Mouse (Mus musculus) small intestine, adult 2 months (tissue): ENCODE measurements around the gene Lars2. TPM values are rescaled to one million over a fixed set of nuclear protein-coding genes. Genes with fewer than 3 reads are reported as not detected.

ENCODE experiments used
- H3K27ac ChIP-seq: fragments of 200-500 bp; 2 replicates; pipeline ENCODE4 v1.5.1; 2012; ENCODE audit warnings: low read depth, low read length, control low read depth, inconsistent platforms; ENCODE audit not compliant: insufficient read depth
- H3K27me3 ChIP-seq: fragments of 200-500 bp; 2 replicates; pipeline ENCODE4 v1.6.1; 2012; ENCODE audit warnings: mild to moderate bottlenecking, moderate library complexity, low read length, inconsistent platforms; ENCODE audit not compliant: control insufficient read depth, insufficient read depth
- H3K36me3 ChIP-seq: fragments of 200-500 bp; 2 replicates; pipeline ENCODE4 v1.6.1; 2012; ENCODE audit warnings: mild to moderate bottlenecking, low read length, control low read depth, inconsistent platforms; ENCODE audit not compliant: control insufficient read depth, insufficient read depth
- H3K4me1 ChIP-seq: fragments of 200-500 bp; 2 replicates; pipeline ENCODE4 v1.6.1; 2012; ENCODE audit warnings: low read length, inconsistent platforms, mixed read lengths; ENCODE audit not compliant: control insufficient read depth, insufficient read depth, insufficient read length
- H3K4me3 ChIP-seq: fragments of 200-500 bp; 2 replicates; pipeline ENCODE4 v1.5.1; 2012; ENCODE audit warnings: low read depth, mild to moderate bottlenecking, control low read depth, inconsistent platforms, low read length, moderate library complexity
- CTCF ChIP-seq: fragments of 200-500 bp; IDR thresholded peaks from 2 replicates; pipeline ENCODE4 v1.5.1; 2012; ENCODE audit warnings: low read depth, mild to moderate bottlenecking, control low read depth, inconsistent platforms, low read length, moderate library complexity, mixed read lengths; ENCODE audit not compliant: insufficient replicate concordance, insufficient read length; ENCODE audit errors: extremely low read depth
- POLR2A ChIP-seq: fragments of 200-500 bp; IDR thresholded peaks from 2 replicates; pipeline ENCODE4 v1.6.1; 2012; ENCODE audit warnings: low read depth, mild to moderate bottlenecking, control low read depth, inconsistent platforms, low read length, moderate library complexity
- WGBS: fragments of 180-500 bp; shearing (Covaris S2); methylation state at CpG from one replicate; pipeline ENCODE4 v1.1.7; 2018; 5-methylcytosine and 5-hydroxymethylcytosine counted together
- polyA plus RNA-seq: library from polyadenylated mRNA; depleted of rRNA; stranded (reverse); fragments of >200 nt; gene quantifications from 2 replicates; pipeline ENCODE4 v1.2.3, GENCODE M21; 2012

The Lars2 gene
- polyA plus RNA-seq, 1 experiment: 217 TPM

DNA sequence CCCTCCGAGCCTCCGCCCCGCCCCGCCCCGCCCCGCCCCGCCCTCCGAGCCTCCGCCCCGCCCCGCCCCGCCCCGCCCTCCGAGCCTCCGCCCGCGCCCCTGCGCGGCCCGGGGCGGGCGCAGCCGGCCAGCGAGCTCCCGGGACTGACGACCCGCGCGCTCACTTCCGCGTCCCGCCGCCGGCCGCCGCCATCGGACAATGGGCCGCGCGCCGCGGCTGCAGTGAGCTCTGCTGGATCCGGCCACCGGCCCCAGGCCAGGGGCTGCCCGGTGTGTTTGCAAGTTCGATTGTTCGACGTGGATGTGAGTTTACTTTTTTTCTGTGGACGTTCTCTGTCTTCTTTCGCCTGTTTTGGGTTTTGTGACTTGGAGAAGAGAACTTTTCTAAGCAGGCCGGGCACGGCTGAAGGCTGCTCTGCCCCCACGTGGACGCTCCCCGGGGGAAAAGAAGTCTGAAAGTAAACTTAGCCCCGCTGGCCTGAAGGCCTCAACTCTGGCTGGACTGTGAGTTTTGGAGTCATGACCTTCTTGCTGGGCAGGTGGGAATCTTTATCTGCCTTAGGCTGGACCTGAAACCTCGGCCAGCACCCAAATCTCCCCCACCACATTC lies 112.0 kb downstream of the Lars2 start, which contains the start of gene Limd1:
Gene Limd1, plus strand, starts transcription at position 121 of the 610 bp plus-strand sequence.
- Histone ChIP-seq H3K36me3 (peaks cover 18% of the 10 kb centered on the region), H3K27me3 (no peaks in the 10 kb centered on the region), H3K27ac (peak within 1 kb of the TSS; percentile 78), H3K4me3 (peak within 1 kb of the TSS; percentile 86), H3K4me1 (peaks cover 28% of the 10 kb centered on the region)
- TF ChIP-seq POLR2A (peak; percentile 71), CTCF (peak; percentile 36; the same call in 1 of the 2 replicates)
- WGBS: 2% methylated on average over 45 of the region's 57 CpGs

DNA sequence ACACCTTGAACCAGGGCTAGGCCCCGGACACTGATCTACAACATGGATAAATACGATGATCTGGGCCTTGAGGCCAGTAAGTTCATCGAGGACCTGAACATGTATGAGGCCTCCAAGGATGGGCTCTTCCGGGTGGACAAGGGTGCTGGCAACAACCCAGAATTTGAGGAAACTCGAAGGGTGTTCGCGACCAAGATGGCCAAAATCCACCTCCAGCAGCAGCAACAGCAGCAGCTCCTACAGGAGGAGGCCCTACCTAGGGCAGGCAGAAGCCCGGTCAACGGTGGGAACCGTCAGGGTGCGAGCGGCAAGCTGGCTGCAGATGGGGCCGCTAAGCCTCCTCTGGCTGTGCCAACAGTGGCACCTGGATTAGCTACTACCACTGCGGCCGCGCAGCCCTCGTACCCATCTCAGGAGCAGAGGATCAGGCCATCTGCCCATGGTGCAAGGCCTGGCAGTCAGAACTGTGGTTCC lies 112.5 kb downstream of the Lars2 start:
- TF ChIP-seq POLR2A (no peak), CTCF (no peak)
- H3K4me1 ChIP-seq: peaks cover 29% of the 10 kb centered on the region
- 7% methylated on average over 17 of the region's 17 CpGs for WGBS

DNA sequence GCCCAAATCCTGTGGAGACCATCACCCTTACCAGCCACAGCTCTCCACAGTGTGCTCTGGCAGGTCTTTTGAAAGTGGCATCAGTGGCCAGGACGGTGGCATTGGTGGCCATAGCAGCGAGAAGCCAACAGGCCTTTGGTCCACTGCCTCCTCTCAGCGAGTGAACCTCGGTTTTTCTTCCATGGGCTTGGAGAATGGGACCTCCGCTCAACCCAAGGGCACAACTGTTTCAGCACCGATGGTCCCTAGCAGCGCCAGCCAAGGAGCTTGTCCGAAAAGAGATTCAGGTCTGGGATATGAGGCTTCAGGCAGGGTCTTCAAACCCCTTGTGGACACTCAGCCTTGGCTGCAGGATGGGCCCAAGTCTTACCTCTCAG lies 113.1 kb downstream of the Lars2 start:
- peaks cover 29% of the 10 kb centered on the region for H3K4me1 ChIP-seq
- 79% methylated on average over 8 of the region's 8 CpGs for WGBS
- H3K27me3 ChIP-seq: no peaks in the 10 kb centered on the region
- TF ChIP-seq POLR2A (no peak), CTCF (no peak)
- peak overlapping the region; percentile 86 for H3K4me3 ChIP-seq
- H3K27ac ChIP-seq: peak overlapping the region; percentile 27
- H3K36me3 ChIP-seq: peaks cover 26% of the 10 kb centered on the region

More for the DNA sequence above, 112.5 kb downstream of the Lars2 start:
- H3K36me3 ChIP-seq: peaks cover 20% of the 10 kb centered on the region
- H3K27me3 ChIP-seq: no peaks in the 10 kb centered on the region
- peak overlapping the region; percentile 86 for H3K4me3 ChIP-seq
- peak overlapping the region; percentile 78 for H3K27ac ChIP-seq

DNA sequence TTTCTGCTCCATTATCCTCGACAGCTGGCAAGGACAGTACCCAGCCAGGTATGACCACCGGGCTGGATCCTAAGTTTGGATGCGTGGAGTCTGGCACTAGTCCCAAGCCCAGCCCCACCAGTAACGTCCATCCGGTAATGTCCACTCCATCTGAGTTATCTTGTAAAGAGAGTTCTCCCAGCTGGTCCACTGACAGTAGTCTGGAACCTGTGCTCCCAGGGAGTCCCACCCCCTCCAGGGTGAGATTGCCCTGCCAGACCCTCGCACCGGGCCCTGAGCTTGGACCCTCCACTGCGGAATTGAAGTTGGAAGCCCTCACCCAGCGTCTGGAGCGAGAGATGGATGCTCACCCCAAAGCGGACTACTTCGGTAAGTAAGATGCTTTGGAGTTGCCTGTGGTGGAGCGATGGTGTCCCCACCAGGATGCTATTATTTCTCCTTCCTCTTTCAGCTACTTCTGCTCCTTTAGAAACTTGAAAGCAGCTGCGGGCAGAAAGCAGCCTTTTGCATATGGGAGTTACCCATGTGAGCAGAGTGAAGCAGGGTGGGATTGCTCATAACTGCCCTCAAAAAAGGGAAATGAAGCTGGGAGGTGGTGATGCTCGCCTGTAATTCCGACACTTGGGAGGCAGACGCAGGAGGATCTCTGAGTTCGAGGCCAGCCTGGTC lies 113.7 kb downstream of the Lars2 start:
- no peaks in the 10 kb centered on the region for H3K27me3 ChIP-seq
- WGBS: 58% methylated on average over 18 of the region's 18 CpGs
- H3K4me1 ChIP-seq: peaks cover 29% of the 10 kb centered on the region
- peak overlapping the region; percentile 27 for H3K27ac ChIP-seq
- H3K36me3 ChIP-seq: peaks cover 27% of the 10 kb centered on the region
- peak overlapping the region; percentile 86 for H3K4me3 ChIP-seq
- no peak for TF ChIP-seq POLR2A
- TF ChIP-seq CTCF: no peak

DNA sequence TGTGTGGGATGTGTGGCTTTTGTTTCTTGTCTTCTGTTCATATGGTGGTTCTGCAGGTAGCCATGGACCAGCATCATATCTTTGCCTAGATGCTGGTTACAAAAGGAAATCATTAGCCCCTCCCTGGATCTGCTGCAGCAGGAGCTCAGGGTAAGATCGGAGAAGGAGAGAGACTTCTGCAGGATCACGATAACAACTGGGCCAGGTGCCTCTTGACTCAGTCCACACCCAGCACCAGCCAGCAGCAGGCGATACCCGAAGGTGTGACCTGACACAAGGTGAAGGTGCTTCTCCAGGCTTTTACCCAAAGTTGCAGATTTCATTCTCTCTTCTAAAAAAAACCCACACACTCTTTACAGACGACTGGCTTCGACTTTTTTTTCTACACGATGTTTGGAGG lies 114.4 kb downstream of the Lars2 start:
- H3K27ac ChIP-seq: peak overlapping the region; percentile 36; the same call in 1 of the 2 replicates
- H3K4me1 ChIP-seq: peaks cover 34% of the 10 kb centered on the region
- 13% methylated on average over 7 of the region's 7 CpGs for WGBS
- H3K27me3 ChIP-seq: no peaks in the 10 kb centered on the region
- TF ChIP-seq CTCF: no peak
- TF ChIP-seq POLR2A: no peak
- H3K4me3 ChIP-seq: peak overlapping the region; percentile 32
- peaks cover 30% of the 10 kb centered on the region for H3K36me3 ChIP-seq

DNA sequence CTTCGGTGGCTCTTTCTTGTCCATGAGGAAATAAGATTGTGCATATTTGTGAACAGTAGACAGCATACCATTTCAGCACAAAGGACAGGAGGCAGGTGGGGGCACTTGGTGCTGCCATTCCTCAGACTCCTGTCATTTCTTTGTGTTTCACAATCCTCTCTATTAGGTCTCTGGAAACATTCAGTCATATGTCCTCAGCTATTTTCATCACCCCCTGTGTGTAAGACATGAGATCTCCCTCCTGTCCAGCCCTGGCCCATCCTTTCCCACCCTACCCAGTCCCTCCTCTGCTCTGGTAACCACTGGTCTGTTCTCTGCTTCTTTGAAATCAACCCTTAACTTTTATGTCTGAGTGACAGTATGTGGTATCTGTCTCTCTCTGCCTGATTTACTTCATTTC lies 116.9 kb downstream of the Lars2 start:
- Histone ChIP-seq H3K4me1 (peaks cover 43% of the 10 kb centered on the region), H3K36me3 (peaks cover 33% of the 10 kb centered on the region), H3K27ac (no peak overlapping the region; the same call in 1 of the 2 replicates), H3K4me3 (no peak overlapping the region), H3K27me3 (no peaks in the 10 kb centered on the region)
- no peak for TF ChIP-seq POLR2A
- no peak for TF ChIP-seq CTCF
- whole genome bisulfite sequencing: 55% methylated on average over 1 of the region's 1 CpGs

DNA sequence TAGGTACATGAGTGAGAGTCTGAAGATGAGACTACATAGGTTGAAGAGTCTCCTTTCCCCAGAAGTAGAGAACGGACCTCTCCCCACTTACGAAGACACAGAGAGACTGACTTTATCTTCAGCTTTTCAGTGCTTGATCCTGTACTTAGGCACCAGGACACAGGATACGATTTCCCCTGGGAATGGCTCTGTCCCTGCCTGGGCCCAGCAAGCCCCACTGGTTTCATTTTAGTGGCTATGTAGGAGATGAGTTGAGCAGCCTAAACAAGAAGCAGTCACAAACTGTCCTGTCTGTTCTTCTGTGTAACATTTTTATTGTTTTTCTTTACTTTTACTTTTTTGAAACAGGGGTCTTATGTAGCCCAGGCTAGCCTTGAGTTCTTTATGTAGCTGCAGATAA lies 118.1 kb downstream of the Lars2 start:
- Histone ChIP-seq H3K4me1 (peaks cover 47% of the 10 kb centered on the region), H3K27ac (no peak overlapping the region), H3K27me3 (no peaks in the 10 kb centered on the region), H3K36me3 (peaks cover 36% of the 10 kb centered on the region), H3K4me3 (no peak overlapping the region)
- 90% methylated on average over 3 of the region's 3 CpGs for WGBS
- no peak for TF ChIP-seq POLR2A
- TF ChIP-seq CTCF: no peak
